Mouse (Mus musculus) MEL (cell line): Measurements from ENCODE around the gene Chfr. TPM values are rescaled to one million over a fixed set of nuclear protein-coding genes. Genes with fewer than 3 reads are reported as not detected.

Experiments used
- DNase-seq: peaks from one replicate; pipeline ENCODE4 v3.0.0; 2011; ENCODE audit warnings: low read depth, low spot score
- H3K27ac ChIP-seq: 2 replicates; pipeline ENCODE4 v1.5.1; 2012; ENCODE audit warnings: low read depth, mild to moderate bottlenecking, control low read depth, low read length, moderate library complexity; ENCODE audit not compliant: control insufficient read depth
- H3K27me3 ChIP-seq, 2 experiments: fragments of 150-350 bp in 1 of 2; sonication (generic) in 1 of 2; 2 replicates each; pipeline ENCODE4 v1.6.1; 2012; ENCODE audit warnings: low read length in 2 of 2, mild to moderate bottlenecking in 2 of 2, improper control_type of control experiment in 1 of 2, moderate library complexity in 1 of 2; ENCODE audit not compliant: insufficient read depth in 2 of 2, control insufficient read depth in 1 of 2
- H3K36me3 ChIP-seq, 2 experiments: 2 replicates each; pipeline ENCODE4 v1.6.1; 2012 to 2014; ENCODE audit warnings: low read length in 2 of 2, improper control_type of control experiment in 1 of 2, inconsistent platforms in 1 of 2, mild to moderate bottlenecking in 1 of 2; ENCODE audit not compliant: insufficient read depth in 2 of 2, control insufficient read depth in 1 of 2
- H3K4me1 ChIP-seq, 2 experiments: fragments of 150-350 bp in 1 of 2; sonication (generic) in 1 of 2; 2 replicates each; pipeline ENCODE4 v1.6.1; 2012; ENCODE audit warnings: low read length in 2 of 2, improper control_type of control experiment in 1 of 2, mild to moderate bottlenecking in 1 of 2; ENCODE audit not compliant: insufficient read depth in 2 of 2, control insufficient read depth in 1 of 2
- H3K4me3 ChIP-seq, 2 experiments: fragments of 150-350 bp in 1 of 2; sonication (generic) in 1 of 2; 2 replicates each; pipeline ENCODE4 v1.5.1; 2012; ENCODE audit warnings: low read depth in 2 of 2, low read length in 2 of 2, mild to moderate bottlenecking in 2 of 2, moderate library complexity in 2 of 2, control low read depth in 1 of 2, improper control_type of control experiment in 1 of 2; ENCODE audit not compliant: control insufficient read depth in 1 of 2, insufficient read depth in 1 of 2
- H3K79me2 ChIP-seq: 2 replicates; pipeline ENCODE4 v1.6.1; 2012; ENCODE audit warnings: mild to moderate bottlenecking, low read length, moderate library complexity; ENCODE audit not compliant: control insufficient read depth, poor library complexity, insufficient read depth
- H3K9ac ChIP-seq: 2 replicates; pipeline ENCODE4 v1.6.1; 2012; ENCODE audit warnings: low read depth, mild to moderate bottlenecking, control low read depth, low read length, moderate library complexity; ENCODE audit not compliant: control insufficient read depth, poor library complexity, severe bottlenecking
- H3K9me3 ChIP-seq: fragments of 150-350 bp; sonication (generic); replicated peaks from 2 replicates; pipeline ENCODE4 v1.6.1; 2012; ENCODE audit warnings: mild to moderate bottlenecking, low read length, improper control_type of control experiment, moderate library complexity; ENCODE audit not compliant: insufficient read depth
- CHD1 ChIP-seq: IDR thresholded peaks from 2 replicates; pipeline ENCODE4 v1.6.1; 2012; ENCODE audit warnings: low read depth, mild to moderate bottlenecking, inconsistent platforms, low read length, improper control_type of control experiment
- CTCF ChIP-seq, 3 experiments: IDR thresholded peaks in 2 of 3; conservative IDR thresholded peaks in 1 of 3; 2 replicates each; pipeline ENCODE4 v1.5.1; 2011 to 2012; ENCODE audit warnings: low read length in 3 of 3, low read depth in 2 of 3, mild to moderate bottlenecking in 2 of 3, improper control_type of control experiment in 1 of 3, inconsistent platforms in 1 of 3, mixed read lengths in 1 of 3, moderate library complexity in 1 of 3; ENCODE audit not compliant: control insufficient read depth in 1 of 3, insufficient read depth in 1 of 3, poor library complexity in 1 of 3, severe bottlenecking in 1 of 3
- ETS1 ChIP-seq: IDR thresholded peaks from 2 replicates; pipeline ENCODE4 v1.6.1; 2012; ENCODE audit warnings: low read depth, mild to moderate bottlenecking, inconsistent platforms, low read length, improper control_type of control experiment, moderate library complexity
- KAT2A ChIP-seq: conservative IDR thresholded peaks from 2 replicates; pipeline ENCODE4 v1.6.1; 2012; ENCODE audit warnings: low read depth, low read length, improper control_type of control experiment, inconsistent platforms
- MYB ChIP-seq: IDR thresholded peaks from 2 replicates; pipeline ENCODE4 v1.6.1; 2011; ENCODE audit warnings: mild to moderate bottlenecking, low read depth, low read length, improper control_type of control experiment
- NRF1 ChIP-seq: IDR thresholded peaks from 2 replicates; pipeline ENCODE4 v1.6.1; 2014; ENCODE audit warnings: low read depth, mild to moderate bottlenecking, inconsistent platforms, low read length, improper control_type of control experiment, moderate library complexity; ENCODE audit not compliant: poor library complexity, insufficient read depth, severe bottlenecking
- POLR2A ChIP-seq, 2 experiments: IDR thresholded peaks; 2 replicates each; pipeline ENCODE4 v1.6.1; 2011 to 2012; ENCODE audit warnings: low read length in 2 of 2, mild to moderate bottlenecking in 2 of 2, control low read depth in 1 of 2, improper control_type of control experiment in 1 of 2, low read depth in 1 of 2, moderate library complexity in 1 of 2; ENCODE audit not compliant: control insufficient read depth in 1 of 2, insufficient read depth in 1 of 2, poor library complexity in 1 of 2
- POLR2AphosphoS2 ChIP-seq: IDR thresholded peaks from 2 replicates; pipeline ENCODE4 v1.6.1; 2011; ENCODE audit warnings: low read length, improper control_type of control experiment
- POLR2AphosphoS5 ChIP-seq: IDR thresholded peaks from 2 replicates; pipeline ENCODE4 v1.6.1; 2012; ENCODE audit warnings: low read depth, borderline replicate concordance, mild to moderate bottlenecking, inconsistent platforms, low read length, moderate library complexity, mixed read lengths
- RCOR1 ChIP-seq: IDR thresholded peaks from 2 replicates; pipeline ENCODE4 v1.6.1; 2012; ENCODE audit warnings: low read depth, mild to moderate bottlenecking, inconsistent platforms, low read length, improper control_type of control experiment
- TCF12 ChIP-seq: IDR thresholded peaks from 2 replicates; pipeline ENCODE4 v1.6.1; 2014; ENCODE audit warnings: low read depth, mild to moderate bottlenecking, inconsistent platforms, low read length, improper control_type of control experiment, moderate library complexity
- UBTF ChIP-seq: IDR thresholded peaks from 2 replicates; pipeline ENCODE4 v1.6.1; 2012; ENCODE audit warnings: low read depth, mild to moderate bottlenecking, inconsistent platforms, low read length, improper control_type of control experiment, moderate library complexity, borderline replicate concordance; ENCODE audit not compliant: insufficient read depth
- USF1 ChIP-seq: IDR thresholded peaks from 2 replicates; pipeline ENCODE4 v1.6.1; 2014; ENCODE audit warnings: low read depth, mild to moderate bottlenecking, inconsistent platforms, low read length, improper control_type of control experiment, moderate library complexity
- USF2 ChIP-seq, 2 experiments: IDR thresholded peaks; 2 replicates each; pipeline ENCODE4 v1.6.1; 2011 to 2012; ENCODE audit warnings: improper control_type of control experiment in 2 of 2, low read length in 2 of 2, borderline replicate concordance in 1 of 2, inconsistent platforms in 1 of 2, low read depth in 1 of 2, mild to moderate bottlenecking in 1 of 2; ENCODE audit not compliant: insufficient read depth in 1 of 2
- polyA plus RNA-seq, 2 experiments: library from polyadenylated mRNA; stranded (reverse) in 1 of 2; unstranded in 1 of 2; fragments of >175 nt in 1 of 2; fragments of >200 nt in 1 of 2; gene quantifications; 2 replicates each; pipeline versions ENCODE4 v1.2.1 to v1.2.4; 2012; ENCODE audit warnings: low replicate concordance in 2 of 2, low read depth in 1 of 2; ENCODE audit not compliant: insufficient read length in 2 of 2, insufficient read depth in 1 of 2, missing spikeins in 1 of 2
- total RNA-seq: library from RNA; depleted of rRNA; stranded (reverse); fragments of 300-350 nt; gene quantifications from 2 replicates; pipeline ENCODE4 v1.2.3, GENCODE M21; 2012

Chfr gene
- total and polyA plus RNA-seq, 3 experiments, result 50.4 to 63.9 TPM; not detected in 1

- no peak for DNase-seq
- peaks cover 6 to 7% of the 10 kb centered on the region in 2 experiments for H3K4me1 ChIP-seq
- H3K9ac ChIP-seq, result no peak overlapping the region
- TF ChIP-seq POLR2A (IDR thresholded peaks at IDR 0.05; ENCODE audit: control insufficient read depth in 1 of 2, insufficient read depth in 1 of 2, low read depth in 1 of 2, low read length in 2 of 2, poor library complexity in 1 of 2) (0 out of 4 replicates have a peak, but pooled peaks of 1 of the 2 experiments have one; percentile 15), UBTF (no peak)
- H3K27me3 ChIP-seq, result no peaks in the 10 kb centered on the region
- H3K36me3 ChIP-seq, result peaks cover 0 to 8% of the 10 kb centered on the region in 2 experiments; a peak in 3 of 4 replicates
- H3K4me3 ChIP-seq, result peak overlapping the region in 1 of 2 experiments; percentile 81; a peak in 1 of 4 replicates
- no peaks in the 10 kb centered on the region for H3K9me3 ChIP-seq
- peaks cover 19% of the 10 kb centered on the region for H3K79me2 ChIP-seq
- H3K27ac ChIP-seq, result no peak overlapping the region
Measured at GRCm38 (mm10) chr5:110106140-110106871, 29.3 kb upstream of the Chfr start.

- DNase-seq, result no peak
- TF ChIP-seq POLR2AphosphoS2 (no peak), ETS1 (no peak), TCF12 (no peak), RCOR1 (no peak), POLR2AphosphoS5 (no peak), KAT2A (no peak), USF1 (0 out of 2 replicates have a peak, but pooled peaks have one; percentile 25), MYB (no peak), USF2 (IDR thresholded peaks at IDR 0.05; ENCODE audit: borderline replicate concordance in 1 of 2, insufficient read depth in 1 of 2, low read depth in 1 of 2, low read length in 2 of 2) (no peak), POLR2A (IDR thresholded peaks at IDR 0.05; ENCODE audit: control insufficient read depth in 1 of 2, insufficient read depth in 1 of 2, low read depth in 1 of 2, low read length in 2 of 2, poor library complexity in 1 of 2) (no peak), NRF1 (peak; percentile 68), CTCF (IDR thresholded peaks at IDR 0.05 in 2 of 3, conservative IDR thresholded peaks at IDR 0.05 in 1 of 3; ENCODE audit: control insufficient read depth in 1 of 3, insufficient read depth in 1 of 3, low read depth in 2 of 3, low read length in 3 of 3, poor library complexity in 1 of 3, severe bottlenecking in 1 of 3) (no peak), CHD1 (no peak)
- Histone ChIP-seq H3K4me3 (peak overlapping the region; percentile 81 to 87), H3K36me3 (peaks cover 0 to 8% of the 10 kb centered on the region in 2 experiments; a peak in 3 of 4 replicates), H3K27me3 (no peaks in the 10 kb centered on the region), H3K9me3 (no peaks in the 10 kb centered on the region), H3K27ac (peak overlapping the region; percentile 63), H3K79me2 (peaks cover 19% of the 10 kb centered on the region), H3K4me1 (peaks cover 6 to 7% of the 10 kb centered on the region in 2 experiments), H3K9ac (peak overlapping the region; percentile 84)
Measured at GRCm38 (mm10) chr5:110106901-110107564, 28.6 kb upstream of the Chfr start.
